Mouse (Mus musculus) testis, adult 2 months (tissue): ENCODE measurements around the gene Heg1.

Source experiments
- CTCF ChIP-seq: fragments of 200-500 bp; IDR thresholded peaks from 2 replicates; pipeline ENCODE4 v1.5.1; 2012; ENCODE audit warnings: low read depth, mild to moderate bottlenecking, inconsistent platforms, low read length, moderate library complexity; ENCODE audit not compliant: control insufficient read depth, insufficient read depth, insufficient replicate concordance
- POLR2A ChIP-seq: fragments of 200-500 bp; IDR thresholded peaks from 2 replicates; pipeline ENCODE4 v1.6.1; 2012; ENCODE audit warnings: low read depth, mild to moderate bottlenecking, inconsistent platforms, low read length, moderate library complexity; ENCODE audit not compliant: control insufficient read depth

- TF ChIP-seq CTCF = no peak
- TF ChIP-seq POLR2A = no peak
These were observed 12.0 kb upstream of the Heg1 start for GRCm38 (mm10) chr16:33672188-33672587.
